Mouse (Mus musculus) thymus, adult 18-20 months (tissue): ENCODE measurements around the gene E130208F15Rik.
A peak's percentile ranks its signal among the peaks of the same experiment; 100 is the strongest.

Experiments used
- DNase-seq, 2 experiments: peaks; one replicate each; pipeline ENCODE4 v3.0.0; 2022; ENCODE audit warnings: mixed read lengths in 2 of 2

The E130208F15Rik gene

DNA sequence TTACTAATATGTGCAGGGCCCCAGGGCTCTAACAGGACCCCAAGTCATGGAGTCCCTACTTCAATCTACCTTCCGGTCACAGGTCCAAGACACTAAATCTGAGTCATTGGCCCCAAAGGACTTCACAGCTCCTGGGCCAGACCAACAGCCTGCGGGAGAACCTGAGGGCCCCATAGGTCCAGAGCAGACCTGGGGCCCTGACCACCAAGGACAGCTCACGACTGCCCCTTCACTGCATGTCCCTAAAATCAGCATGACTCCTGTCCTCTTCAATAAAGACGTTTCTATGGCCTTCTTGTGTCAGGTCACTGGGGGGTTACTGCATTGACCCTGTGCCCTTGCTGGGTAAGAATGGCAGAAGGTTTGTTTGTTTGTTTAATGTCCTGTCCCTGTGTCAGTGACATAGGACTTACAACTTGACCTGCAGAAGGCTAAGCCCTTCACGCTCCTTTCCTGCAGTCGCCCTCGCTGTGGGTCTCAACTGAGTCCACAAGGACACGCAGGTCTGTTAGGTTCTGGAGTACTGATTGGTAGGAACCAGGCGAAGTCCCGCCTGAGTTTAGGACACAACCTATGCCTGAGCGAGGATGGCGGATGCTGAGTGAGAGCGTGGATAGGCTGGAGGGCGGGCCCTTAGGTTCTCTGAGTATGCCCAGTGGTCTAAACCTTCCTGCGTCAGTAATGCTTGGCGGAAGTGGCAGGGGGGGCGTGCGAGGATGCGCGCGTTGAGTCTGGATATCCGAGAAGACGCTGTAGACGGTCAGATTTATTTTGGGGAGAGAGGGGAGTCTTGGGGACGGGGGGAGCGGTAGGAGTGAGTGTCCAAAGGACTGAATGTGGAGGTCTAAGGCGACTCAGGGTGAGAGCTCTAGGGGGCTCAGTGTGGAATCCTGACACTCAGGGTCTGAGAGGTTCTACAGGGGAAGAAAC is 13.2 kb upstream of the E130208F15Rik start, which contains the start of gene Alkbh6:
TSS of gene Alkbh6 (plus strand) at position 642 of the 930 bp plus-strand sequence.
- peak; percentile 93 to 94 for DNase-seq

DNA sequence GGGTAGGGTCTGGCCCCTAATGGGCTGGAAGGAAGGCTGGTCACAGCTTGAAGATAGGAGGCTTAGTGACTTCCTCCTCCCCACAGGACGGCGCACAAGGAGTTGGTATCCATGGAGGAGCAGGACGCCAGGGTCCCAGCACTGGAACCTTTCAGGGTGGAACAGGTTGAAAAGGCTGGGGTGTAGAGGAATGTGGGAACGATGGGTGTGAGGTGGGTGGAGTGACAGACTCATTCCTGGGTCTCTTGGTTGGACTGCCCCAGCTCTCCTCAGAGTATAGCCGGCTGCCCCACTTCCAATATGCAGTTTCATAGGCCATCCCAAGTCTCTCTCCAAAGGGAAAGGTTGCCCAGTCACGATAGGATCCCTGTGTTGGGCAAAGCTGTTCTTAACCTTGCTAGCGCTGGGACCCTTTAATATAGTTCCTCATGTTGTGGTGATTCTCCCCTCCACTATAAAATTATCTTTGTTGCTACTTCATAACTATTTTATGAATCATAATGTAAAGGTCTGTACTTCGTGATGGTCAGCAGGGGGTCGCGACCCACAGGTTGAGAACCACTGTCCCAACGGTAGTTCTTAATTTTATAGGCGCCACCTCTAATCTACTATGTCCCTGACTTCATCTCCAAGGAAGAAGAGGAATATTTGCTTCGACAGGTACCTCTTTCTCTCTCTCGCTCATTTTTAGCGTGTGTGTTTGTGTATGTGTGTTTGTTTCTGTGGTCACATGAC is 12.0 kb upstream of the E130208F15Rik start:
- no peak for DNase-seq

DNA sequence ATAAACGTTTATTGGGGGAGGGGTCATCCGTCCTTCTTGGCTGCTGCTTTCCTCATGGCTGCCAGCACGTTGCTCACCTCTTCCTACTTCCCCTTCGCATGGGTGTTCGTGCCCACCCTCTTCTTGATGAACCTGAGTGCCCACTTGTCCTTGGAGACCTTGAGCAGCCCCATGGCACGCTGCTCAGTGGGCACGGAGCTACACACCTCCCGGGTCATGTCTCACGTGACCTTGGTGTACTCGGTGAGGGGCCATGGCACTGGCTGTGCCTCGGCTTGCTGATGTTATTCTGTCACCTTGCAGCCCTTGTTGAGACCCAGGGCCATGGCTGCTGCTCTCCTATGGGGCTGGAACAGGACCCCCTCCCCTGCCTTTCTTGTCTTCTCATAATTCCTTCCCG is 11.4 kb upstream of the E130208F15Rik start:
- DNase-seq, result no peak

DNA sequence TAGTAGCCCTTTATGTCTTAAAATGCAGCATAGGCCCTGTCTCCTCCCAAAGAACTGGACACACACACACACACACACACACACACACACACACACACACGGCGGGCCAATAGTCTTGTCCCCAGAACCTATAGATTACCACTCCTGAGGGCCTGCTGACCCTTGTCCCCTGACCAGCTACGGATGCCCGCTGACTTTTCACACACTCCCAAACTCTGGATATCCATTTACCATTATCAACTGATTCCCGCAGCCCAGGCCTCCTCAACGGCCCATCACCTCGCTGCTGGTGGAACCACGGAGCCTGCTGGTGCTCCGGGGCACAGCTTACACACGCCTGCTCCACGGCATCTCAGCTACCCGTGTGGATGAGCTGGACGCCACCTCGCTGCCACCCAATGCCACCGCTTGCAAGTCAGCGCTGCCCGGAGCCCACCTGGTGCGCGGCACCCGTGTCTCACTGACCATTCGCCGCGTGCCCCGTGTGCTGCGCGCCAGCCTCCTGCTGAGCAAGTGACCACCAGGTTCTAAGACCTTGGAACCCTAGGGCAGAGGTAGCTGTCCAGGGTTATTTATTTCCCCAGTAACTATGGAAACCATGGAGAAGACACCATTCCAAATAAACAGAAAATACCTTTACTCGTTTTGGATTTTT is 7.7 kb upstream of the E130208F15Rik start:
- no peak for DNase-seq

DNA sequence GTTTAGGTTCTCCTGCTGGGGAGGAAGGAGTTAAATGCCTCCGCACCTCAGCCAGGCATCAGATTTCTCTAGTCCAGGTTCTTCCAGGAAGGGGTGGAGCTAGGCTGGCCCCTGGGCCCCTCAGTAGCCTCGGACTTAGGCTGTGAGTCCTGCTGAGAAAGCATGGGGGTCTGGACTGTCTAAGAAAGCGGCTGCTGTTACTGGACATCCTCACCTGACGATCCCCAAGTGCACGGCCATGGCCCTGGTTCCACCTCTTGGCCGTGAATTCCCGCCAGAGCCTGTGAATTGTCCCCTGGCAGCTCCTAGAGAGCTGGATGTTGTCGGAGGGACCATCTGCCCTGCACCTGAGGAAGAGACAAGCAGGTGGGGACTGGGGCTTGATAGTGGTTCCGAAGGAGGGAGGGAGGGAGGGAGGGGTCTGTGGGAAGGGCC is 6.8 kb upstream of the E130208F15Rik start, which contains the start of gene Syne4:
TSS of gene Syne4 (plus strand) at position 87 of the 435 bp plus-strand sequence.
- DNase-seq, result no peak

DNA sequence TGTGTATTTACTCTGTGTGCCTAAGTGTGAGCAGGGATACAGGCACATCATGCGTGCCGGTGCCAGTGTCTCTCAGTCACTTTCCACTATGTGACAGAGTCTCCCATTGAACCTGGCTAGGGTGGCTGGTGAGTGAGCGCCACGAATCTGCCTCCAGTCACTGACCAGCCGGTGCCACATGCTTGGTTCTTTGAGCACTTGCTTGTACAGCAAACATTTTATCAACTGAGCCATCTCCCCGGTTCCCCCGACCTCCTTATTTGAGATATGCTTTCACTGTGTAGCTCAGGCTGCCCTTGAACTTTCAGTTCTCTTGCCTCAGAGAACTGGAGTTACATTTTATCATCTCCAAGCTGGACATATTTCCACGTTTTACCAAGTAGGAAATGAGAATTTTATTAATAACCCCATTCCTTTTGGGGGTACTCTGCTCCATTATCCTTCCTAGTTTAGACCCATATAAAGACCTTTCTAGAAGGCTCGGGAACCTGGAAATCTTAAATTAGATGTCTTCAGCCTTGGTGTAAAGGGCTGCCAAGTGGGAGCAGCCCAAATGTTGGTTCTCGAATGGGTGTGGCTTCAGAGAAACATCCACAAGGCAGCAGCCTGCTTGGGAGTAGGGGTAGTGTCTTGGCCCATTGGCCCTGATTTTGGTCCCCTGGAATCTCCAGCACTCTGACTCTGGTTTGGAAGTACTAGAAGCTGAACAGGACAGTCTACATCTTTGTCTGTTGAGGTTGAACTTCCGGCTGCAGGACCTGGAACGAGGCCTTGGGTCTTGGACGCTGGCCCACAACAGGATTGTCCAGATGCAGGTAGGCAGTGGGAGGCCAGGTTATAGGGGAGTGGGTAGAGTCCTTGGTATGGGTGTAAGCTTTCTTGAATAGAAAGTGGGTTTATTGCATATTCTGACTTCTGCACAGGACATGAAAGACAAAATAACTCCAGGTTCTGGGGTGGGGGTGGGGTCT is 5.7 kb upstream of the E130208F15Rik start:
- no peak for DNase-seq

DNA sequence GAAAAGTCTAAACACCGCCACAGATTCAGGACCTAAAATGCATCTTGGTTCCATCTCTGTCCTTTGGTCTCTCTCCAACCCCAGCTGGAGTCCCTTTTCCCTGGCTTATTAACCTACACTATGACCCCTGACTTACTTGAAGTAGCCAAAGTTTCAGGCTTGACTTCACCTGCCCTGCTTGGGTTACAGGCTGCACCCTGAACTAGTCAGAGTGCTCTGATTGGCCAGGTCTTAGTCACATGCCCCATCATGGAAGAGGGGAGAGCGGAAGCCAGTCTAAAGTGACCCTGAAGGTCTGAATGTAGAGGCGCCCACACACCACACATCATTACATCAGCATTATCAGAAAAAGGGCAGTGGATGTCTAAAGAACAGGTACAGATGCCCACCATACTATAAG is 3.4 kb upstream of the E130208F15Rik start:
- no peak for DNase-seq

DNA sequence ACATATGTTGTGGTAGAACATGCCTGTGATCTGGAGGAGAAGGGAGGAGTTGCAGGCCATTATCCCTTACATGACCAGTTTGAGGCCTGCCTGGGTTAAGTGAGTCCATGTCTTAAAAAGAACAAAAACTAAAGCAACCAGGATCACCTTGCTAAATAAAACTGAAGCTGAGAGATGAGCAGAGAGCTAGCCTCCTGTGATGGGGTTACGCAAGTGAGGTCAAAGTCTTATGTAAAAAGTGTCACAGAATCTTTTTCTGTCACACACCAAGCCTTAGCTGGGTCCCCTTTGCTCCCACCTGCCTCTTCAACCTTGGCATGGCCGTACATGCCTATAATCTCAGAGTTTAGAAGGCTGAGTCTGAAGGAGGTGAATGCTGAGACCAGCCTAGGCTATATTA is 594 bp upstream of the E130208F15Rik start:
- DNase-seq, result no peak

DNA sequence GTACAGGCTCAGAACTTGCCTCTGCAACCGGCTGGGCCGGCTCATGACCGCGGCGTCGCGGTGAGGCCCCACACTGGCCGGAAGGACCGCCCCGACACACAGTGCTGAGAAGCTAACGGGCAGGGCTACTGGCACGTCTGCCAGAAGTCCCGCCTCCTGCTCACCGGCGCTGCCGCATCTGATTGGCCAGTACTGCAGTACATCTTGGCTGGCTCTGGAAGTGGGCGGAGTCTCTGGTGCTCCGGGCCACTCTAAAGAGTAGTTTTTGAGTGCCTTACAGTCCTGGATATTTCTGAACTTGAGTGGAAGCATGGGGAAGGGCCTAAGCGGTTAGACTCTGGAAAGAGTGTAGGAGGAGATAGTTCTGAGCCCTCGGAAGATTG is 736 bp downstream of the E130208F15Rik start:
- DNase-seq, result peak; percentile 95 to 96

DNA sequence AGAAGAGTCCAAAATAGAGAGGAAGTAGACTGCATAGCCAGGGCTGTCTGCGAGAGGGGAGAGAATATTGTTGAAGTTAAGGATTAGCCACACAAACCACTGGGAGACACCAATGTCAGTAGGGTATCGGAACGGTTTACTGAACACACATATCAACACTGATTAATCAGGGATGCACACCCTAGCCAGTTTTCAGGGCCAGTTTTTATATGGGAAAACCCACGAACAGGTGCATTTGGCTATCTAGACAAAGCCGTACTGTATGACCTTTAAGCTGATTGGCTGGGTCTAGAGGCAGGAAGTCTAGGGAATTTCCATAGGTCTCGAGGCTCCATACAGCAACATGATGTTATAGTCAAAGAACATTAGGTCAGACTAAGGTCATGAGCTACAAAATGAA is 1.3 kb downstream of the E130208F15Rik start:
- DNase-seq, result no peak

DNA sequence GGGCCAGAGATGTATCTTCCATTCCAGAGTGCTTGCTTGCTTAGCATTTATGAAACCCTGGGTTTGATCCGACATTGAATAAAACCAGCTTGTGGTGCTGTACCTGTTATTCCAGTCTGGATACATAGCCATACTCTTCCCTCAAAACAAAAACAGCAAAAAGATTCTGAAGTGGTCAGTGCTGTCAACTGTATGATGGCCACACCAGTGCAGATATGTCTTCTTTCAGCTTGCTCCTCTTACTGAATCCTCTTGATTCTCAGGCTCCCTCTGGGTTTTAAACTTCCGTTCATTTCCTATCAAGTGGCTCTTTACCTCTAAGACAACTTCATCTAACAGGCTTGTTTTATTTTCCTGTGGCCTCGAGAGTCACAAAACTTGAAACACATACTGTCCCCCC is 2.3 kb downstream of the E130208F15Rik start, which contains the start of gene Sdhaf1:
TSS of gene Sdhaf1 (minus strand) at position 101 of the 400 bp plus-strand sequence.
- DNase-seq, result no peak

DNA sequence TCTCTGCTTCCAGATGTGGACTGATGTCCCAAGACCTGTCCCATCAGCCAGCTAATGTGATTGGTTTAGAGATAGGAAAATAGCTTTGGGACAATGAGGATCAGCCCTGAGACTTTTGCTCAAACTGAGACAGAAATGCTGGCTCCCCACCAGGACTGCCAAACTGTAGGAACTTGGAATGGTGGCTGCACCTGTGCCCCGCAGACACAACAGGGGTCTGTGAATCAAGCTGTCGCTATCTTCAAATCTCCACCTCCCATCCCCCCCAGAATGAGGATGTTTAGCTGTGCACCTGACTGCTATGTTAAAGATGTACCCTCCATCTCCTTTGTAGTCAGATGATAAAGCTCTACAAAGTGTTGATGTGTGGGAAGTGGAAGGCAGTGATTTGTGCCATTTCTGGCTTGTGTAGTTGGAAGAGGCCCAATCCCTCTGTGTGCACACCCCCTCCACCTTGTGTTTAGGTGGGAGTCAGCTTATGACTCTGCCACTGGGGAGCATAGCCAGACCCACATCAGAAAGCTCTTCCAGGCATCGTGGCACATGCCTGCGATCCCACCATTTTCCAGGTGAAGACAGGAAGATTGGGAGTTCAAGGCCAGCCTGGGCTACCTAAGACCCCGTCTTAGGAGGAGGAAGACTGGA is 2.9 kb downstream of the E130208F15Rik start:
- no peak for DNase-seq

DNA sequence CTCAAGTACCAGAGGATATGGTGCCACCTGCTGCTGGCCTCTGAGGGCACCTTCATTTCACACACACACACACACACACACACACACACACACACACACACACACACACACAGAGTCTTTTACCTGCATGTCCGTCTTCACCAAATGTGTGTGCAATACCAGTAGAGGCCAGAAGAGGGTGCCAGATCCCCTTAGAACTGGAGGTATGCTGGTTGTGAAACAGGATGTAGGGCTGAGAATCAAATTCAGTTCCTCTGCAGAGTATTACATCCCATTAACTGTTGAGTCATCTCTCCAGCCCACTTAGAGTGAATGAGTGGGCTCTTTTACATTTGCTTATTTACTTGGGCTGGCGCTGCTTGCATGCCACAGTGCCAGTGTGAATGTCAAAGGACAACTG is 3.8 kb downstream of the E130208F15Rik start:
- no peak for DNase-seq

DNA sequence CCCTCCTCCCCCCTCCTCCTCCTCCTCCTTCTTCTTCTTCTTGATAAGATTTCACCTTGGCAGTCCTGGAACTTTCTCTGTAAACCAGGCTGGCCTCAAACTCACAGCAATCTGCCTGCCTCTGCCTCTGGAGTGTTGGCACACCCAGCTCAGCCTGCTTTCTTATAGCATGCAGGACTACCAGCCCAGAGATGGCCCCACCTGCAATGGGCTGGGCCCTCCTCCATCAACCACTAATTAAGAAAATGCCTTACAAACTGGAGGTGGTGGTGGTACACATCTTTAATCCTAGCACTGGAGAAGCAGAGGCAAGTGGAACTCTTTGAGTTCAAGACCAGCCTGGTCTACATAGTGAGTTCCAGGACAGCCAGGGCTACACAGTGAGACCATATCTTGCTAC is 4.9 kb downstream of the E130208F15Rik start:
- DNase-seq, result no peak

DNA sequence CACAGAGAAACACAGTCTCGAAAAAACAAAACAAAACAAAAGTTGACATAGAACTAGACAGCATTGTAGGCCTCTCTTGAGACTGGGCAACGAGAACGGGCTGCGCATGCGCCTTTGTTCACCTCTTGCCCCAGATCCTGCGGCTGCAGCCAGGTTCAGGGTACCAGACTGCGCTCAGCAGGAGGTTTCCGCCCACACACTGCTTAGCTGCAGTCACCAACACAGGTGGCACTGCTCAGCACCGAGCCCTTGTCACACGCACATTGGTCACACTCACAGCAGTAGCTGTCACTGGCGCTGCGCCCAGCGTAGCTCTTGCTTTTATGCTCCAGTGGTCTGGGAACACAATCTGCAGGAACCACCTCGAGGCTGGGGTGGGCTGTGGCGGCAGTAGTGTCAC is 5.6 kb downstream of the E130208F15Rik start:
- DNase-seq, result no peak

DNA sequence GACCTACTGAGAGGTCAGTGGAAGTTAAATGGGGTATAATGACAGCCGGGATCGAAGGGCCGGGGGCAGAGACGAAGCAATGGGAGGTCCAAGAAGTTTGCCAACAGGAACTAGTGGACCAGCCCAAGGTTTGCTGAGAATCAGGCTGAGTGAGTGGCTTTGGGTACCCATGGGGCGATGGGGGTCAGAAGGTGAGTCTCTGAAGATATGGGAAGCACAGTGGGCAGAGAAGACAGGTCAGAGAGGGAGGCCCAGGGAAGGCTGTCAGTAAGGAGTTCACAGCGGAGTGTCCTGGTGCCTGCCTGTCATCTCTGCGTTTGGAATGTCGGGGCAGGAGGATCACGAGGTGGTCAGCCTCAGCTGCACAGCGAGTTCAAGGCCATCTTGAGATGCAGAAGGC is 6.8 kb downstream of the E130208F15Rik start:
- no peak for DNase-seq

DNA sequence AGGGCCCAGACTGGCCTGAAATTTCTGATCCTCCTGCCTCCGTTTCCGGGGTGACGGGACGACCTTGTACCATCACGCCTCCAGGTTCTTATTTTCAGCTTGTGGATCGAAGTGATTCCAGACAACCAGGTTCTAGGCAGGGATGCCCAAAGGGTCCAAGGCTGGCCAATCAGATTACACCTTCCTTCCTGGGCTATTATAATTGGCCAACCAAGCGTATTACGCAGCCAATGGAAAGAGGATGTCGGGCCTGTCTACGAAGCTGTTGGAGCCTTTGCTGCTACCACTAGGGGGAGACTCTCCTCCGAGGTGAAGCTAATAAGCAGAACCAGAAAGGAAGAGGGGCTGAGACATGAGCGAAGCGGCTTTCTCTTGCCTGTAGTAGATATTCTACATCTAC is 10.3 kb downstream of the E130208F15Rik start:
- peak; percentile 45 to 70 for DNase-seq

DNA sequence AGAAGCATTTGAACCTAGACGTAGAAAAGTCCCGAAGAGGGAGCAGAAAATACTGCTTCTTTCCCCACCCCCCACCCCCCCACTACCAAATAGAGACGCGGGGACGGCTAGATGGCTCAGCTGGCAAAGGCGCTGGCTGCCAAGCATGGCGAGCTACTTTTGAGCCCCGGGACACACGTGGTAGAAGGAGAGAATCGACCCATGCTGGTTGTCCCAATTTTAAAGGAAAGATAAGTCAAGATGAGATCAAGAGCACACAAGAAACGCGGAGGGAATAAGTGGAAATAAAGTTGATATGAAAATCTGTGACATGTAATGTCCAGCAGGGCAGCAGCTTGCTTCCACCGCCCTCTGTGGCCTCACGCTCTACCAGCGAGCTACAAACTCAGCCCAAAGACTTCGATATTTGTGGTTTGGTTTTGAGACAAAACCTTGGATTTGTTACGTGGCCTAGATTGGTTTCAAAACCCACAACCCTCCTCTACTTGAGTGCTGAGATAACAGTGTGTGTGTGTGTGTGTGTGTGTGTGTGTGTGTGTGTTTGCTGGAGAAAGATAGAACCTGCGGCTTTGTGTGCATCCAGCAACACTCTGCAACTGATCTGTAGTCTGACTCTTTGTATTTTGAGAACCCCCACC is 11.2 kb downstream of the E130208F15Rik start:
- no peak for DNase-seq

DNA sequence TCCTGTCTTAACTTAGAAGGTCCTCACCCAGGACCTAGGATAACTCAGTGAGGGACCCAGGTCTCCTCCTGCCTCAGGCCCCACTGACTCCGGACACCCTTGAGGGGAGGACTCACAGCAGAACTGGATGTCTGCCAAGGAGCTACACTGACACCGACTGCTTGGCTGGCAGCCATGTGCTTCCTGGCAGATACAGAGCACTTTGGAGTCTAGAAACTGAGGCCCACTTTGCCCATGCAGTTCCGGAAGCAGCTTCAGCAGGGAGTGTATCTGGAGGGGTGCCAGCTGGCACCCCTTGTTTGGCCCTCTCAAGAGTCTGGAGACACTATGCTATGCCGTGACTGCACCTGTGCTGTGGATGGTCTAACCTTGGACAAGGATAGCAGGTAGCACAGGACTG is 11.9 kb downstream of the E130208F15Rik start:
- DNase-seq, result peak; percentile 31 to 59

DNA sequence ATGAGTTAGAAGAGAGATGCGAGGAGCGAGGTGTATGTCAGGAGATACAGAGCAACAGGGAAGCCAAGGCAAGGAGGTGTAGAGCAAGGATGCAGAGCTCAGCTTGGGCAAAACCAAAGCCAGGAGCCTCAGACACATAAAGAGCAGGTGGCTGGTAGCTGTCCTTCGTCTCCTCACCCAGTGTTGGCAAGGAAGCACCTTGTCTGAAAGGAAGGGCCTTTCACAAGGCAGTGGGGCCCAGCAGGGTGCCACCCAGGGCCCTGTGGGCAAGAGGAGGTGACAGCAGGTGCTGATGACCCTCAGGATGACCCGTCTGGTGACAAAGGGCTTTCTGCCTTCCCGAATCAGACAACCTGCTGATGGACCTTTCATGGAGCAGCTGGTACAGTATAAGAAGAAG is 13.0 kb downstream of the E130208F15Rik start:
- no peak for DNase-seq

DNA sequence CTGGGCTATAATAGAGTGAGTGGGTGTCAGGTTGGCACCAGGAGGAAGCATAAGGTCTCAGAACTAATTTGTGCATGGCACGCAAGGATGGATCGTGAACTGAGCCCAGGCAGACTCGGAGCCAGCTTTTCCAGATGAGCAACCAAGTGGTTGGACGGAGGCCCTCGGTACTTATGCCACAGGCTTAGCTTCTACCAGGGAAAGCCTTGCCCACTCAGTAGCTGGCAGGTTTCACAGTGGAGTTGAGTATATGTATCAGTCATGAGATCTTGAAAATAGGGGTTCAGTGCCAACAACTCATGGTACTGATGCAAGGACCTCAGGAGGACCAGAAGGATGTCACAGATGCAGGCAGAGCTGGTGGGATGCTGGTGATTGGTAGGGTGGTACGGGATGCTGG is 14.1 kb downstream of the E130208F15Rik start:
- DNase-seq, result no peak
